Mouse (Mus musculus): Measurements from ENCODE around the gene Pigc. TPM values are rescaled to one million over a fixed set of nuclear protein-coding genes. Genes with fewer than 3 reads are reported as not detected.
A peak's percentile ranks its signal among the peaks of the same experiment; 100 is the strongest.

Pigc gene
- 32.2 and 36.0 TPM in 2 replicates for polyA plus RNA-seq (2014; fragmentation: Nextera tagmentation; extraction: Ambion mirVana)

DNA sequence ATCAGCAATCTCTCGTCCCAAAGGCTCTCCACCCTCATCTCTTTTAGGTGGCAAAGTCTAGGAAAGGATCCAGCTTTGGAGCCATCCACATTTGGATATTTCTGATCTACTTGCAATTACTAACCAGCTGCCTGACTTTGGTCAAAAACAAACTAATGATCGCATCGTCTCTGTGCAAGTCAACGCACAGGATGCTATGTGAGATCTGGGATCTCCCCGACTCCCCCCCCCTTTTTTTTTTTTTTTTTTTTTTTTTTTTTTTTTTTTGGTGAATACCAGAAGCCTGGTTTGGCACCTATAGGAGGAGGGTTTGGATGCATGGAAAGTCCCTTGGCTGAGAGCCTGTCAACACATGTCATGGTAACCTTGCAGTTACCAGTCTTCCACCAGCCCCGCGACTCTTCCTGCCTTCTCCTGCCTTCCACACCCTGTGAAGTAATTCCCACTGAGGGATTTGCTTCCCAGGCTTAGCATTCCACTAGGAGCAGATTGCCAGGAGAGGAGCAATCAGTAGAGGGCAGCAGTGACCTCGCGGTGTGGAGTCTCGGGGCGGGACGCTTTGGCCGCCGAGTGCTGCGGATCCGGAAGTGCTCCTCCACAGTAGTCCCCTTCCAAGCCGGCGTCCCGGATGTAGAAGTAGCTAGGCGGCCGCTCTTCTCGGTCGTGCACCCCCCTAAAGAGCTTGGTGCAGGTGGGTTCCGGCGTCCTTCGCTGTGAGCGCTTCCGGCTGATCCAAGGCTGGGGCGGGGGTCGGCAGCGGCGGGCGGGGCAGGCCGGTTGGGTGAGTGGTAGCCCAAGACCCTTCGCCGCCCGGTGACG is at the start of gene Pigc:
TSS of gene Pigc (plus strand) at position 598 of the 819 bp plus-strand sequence.
- DNase-seq (peak; percentile 97), ATAC-seq (ENCODE audit: low FRiP score, low TSS enrichment) (peak; percentile 99)
- no peaks in the 10 kb centered on the region for H3K36me3 ChIP-seq (ENCODE audit: control insufficient read depth, insufficient read depth, low read length)
- H3K4me2 ChIP-seq (ENCODE audit: low read length) = peak within 1 kb of the TSS; percentile 72
- H3K4me1 ChIP-seq (ENCODE audit: control insufficient read depth, insufficient read depth, low read length) = peaks cover 10% of the 10 kb centered on the region; the same call in 1 of the 2 replicates
- 4% methylated on average over 38 of the region's 38 CpGs for WGBS
- peak within 1 kb of the TSS; percentile 66 for H3K9ac ChIP-seq (replicated peaks; ENCODE audit: low read length)
- no peaks in the 10 kb centered on the region for H3K27me3 ChIP-seq (ENCODE audit: control insufficient read depth, insufficient read depth, low read length)
- H3K9me3 ChIP-seq (ENCODE audit: control insufficient read depth, low read length) = no peaks in the 10 kb centered on the region
- peak within 1 kb of the TSS; percentile 51 for H3K4me3 ChIP-seq (replicated peaks; ENCODE audit: low read depth, low read length)
- peak within 1 kb of the TSS; percentile 84 for H3K27ac ChIP-seq (replicated peaks; ENCODE audit: low read depth, low read length)

DNA sequence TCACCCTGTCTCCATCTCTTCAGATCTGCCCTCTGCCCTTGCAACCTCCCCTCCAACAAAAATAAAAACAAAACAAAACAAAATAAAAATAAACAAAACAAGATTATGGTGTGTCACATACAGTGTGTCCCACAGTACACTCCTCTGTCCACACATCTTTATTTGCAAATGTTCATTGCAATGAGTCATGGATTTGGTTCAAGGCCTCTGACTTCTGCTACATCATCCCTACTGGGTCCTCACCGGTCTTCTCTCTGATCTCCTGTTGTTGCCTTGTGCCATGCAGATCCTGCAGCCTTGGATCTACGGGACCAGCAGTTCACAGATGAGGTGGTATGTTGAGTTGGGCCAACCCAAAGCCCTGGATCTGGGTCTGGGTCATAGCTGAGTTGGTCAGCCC is 49.4 kb upstream of the Pigc start:
- no peak overlapping the region for H3K9ac ChIP-seq (replicated peaks; ENCODE audit: low read length)
- H3K4me2 ChIP-seq (ENCODE audit: low read length) = no peak overlapping the region
- H3K27me3 ChIP-seq (ENCODE audit: control insufficient read depth, insufficient read depth, low read length) = no peaks in the 10 kb centered on the region
- DNase-seq (no peak), ATAC-seq (ENCODE audit: low FRiP score, low TSS enrichment) (no peak)
- H3K4me1 ChIP-seq (ENCODE audit: control insufficient read depth, insufficient read depth, low read length) = no peaks in the 10 kb centered on the region
- H3K27ac ChIP-seq (replicated peaks; ENCODE audit: low read depth, low read length) = no peak overlapping the region
- WGBS = 94% methylated on average over 2 of the region's 2 CpGs
- H3K4me3 ChIP-seq (replicated peaks; ENCODE audit: low read depth, low read length) = no peak overlapping the region
- no peaks in the 10 kb centered on the region for H3K9me3 ChIP-seq (ENCODE audit: control insufficient read depth, low read length)
- no peaks in the 10 kb centered on the region for H3K36me3 ChIP-seq (ENCODE audit: control insufficient read depth, insufficient read depth, low read length)

DNA sequence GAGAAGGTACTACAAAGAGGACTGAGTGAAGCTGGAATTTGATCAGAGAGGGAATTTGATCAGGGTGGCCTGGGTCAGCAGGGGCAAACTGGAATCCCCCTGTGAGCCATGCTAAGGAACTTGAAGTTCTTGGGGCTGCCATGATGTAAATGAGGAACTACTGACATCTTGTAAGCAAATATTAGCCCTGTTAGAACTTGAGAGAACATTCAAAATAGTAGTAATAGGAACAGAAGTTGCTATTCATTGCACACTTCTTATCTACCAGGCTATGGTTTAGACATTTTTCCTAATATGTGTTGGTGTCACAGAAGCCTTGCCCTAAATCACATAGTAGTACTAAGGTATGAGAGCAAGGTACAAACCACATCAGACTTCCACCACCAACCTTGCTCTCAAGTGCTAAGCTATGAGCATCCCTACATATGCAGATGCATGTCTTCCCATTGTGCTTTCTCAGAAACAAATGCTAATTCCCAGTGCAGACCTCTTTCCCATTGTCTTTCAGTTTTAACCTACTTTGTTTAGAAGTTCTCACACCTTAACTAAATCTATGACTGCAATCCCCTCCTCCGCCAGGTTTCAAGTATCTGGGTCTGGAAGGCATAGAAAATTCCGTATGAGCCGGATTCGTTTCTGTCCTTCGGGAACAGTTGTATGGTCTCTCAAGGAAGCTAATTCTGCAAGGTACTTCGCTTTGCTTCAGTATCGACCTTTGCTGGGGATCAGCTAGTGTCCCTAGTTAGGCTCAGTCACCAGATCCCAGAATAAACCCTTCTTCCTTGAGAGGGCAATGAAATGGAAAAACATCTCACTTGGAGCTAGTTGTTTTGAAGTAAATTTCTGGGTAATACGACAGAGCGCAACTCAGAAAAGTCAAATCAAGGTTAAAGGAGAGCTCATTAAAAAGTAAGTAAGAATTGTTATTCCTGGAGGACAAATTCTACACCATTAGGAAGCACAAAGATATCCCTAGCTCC is 48.2 kb upstream of the Pigc start:
- Histone ChIP-seq H3K4me2 (ENCODE audit: low read length) (no peak overlapping the region), H3K36me3 (ENCODE audit: control insufficient read depth, insufficient read depth, low read length) (no peaks in the 10 kb centered on the region), H3K9me3 (ENCODE audit: control insufficient read depth, low read length) (no peaks in the 10 kb centered on the region), H3K27me3 (ENCODE audit: control insufficient read depth, insufficient read depth, low read length) (no peaks in the 10 kb centered on the region), H3K4me3 (replicated peaks; ENCODE audit: low read depth, low read length) (no peak overlapping the region), H3K4me1 (ENCODE audit: control insufficient read depth, insufficient read depth, low read length) (no peaks in the 10 kb centered on the region), H3K27ac (replicated peaks; ENCODE audit: low read depth, low read length) (no peak overlapping the region), H3K9ac (replicated peaks; ENCODE audit: low read length) (no peak overlapping the region)
- no peak for ATAC-seq (ENCODE audit: low FRiP score, low TSS enrichment)
- DNase-seq = no peak
- WGBS = 86% methylated on average over 9 of the region's 9 CpGs

DNA sequence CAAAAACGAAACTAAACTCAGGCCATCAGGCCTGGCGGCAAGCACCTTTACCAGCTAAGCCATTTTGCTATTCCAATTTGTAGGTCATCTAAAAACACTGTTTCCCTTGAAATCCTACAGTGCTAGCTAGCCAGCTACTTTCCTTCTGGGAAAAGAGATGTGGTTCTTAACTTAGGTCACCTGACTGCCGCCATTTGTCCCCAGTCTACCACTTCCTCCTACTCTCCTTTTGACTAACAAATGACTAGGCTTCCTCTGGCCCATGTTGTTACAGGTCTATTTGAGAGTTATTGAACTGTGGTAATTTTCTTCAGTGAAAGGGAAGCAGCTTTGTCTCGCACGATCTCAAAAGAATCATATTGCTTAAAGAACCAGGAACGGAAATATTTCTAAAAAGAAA is 47.1 kb upstream of the Pigc start:
- Histone ChIP-seq H3K4me1 (ENCODE audit: control insufficient read depth, insufficient read depth, low read length) (no peaks in the 10 kb centered on the region), H3K27me3 (ENCODE audit: control insufficient read depth, insufficient read depth, low read length) (no peaks in the 10 kb centered on the region), H3K9me3 (ENCODE audit: control insufficient read depth, low read length) (no peaks in the 10 kb centered on the region), H3K27ac (replicated peaks; ENCODE audit: low read depth, low read length) (no peak overlapping the region), H3K9ac (replicated peaks; ENCODE audit: low read length) (no peak overlapping the region), H3K4me2 (ENCODE audit: low read length) (no peak overlapping the region), H3K4me3 (replicated peaks; ENCODE audit: low read depth, low read length) (no peak overlapping the region), H3K36me3 (ENCODE audit: control insufficient read depth, insufficient read depth, low read length) (no peaks in the 10 kb centered on the region)
- DNase-seq (no peak), ATAC-seq (ENCODE audit: low FRiP score, low TSS enrichment) (no peak)
- WGBS = 82% methylated on average over 6 of the region's 6 CpGs

DNA sequence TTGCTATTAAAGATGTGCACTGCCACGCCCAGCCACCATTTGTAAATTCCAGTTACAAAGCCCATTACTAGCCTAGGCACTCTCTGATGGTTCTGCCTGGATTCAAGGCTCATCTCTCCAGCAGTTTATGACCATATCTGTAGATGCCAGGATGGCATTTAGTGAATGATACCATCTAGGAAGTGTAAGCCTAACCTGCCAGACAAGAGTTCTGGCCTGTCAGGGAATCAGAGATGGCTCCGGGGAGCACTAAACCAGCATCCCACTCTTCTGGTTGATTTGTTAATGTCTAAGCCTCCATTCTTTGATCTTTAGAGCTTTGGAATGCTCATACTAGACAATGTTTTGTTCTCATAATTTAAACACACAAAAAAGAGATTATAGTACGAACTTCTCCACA is 44.7 kb upstream of the Pigc start:
- ATAC-seq (ENCODE audit: low FRiP score, low TSS enrichment) = no peak
- H3K4me1 ChIP-seq (ENCODE audit: control insufficient read depth, insufficient read depth, low read length) = no peaks in the 10 kb centered on the region
- no peak overlapping the region for H3K4me2 ChIP-seq (ENCODE audit: low read length)
- H3K9me3 ChIP-seq (ENCODE audit: control insufficient read depth, low read length) = no peaks in the 10 kb centered on the region
- no peak overlapping the region for H3K4me3 ChIP-seq (replicated peaks; ENCODE audit: low read depth, low read length)
- H3K9ac ChIP-seq (replicated peaks; ENCODE audit: low read length) = no peak overlapping the region
- WGBS = 46% methylated on average over 3 of the region's 3 CpGs
- H3K36me3 ChIP-seq (ENCODE audit: control insufficient read depth, insufficient read depth, low read length) = no peaks in the 10 kb centered on the region
- no peaks in the 10 kb centered on the region for H3K27me3 ChIP-seq (ENCODE audit: control insufficient read depth, insufficient read depth, low read length)
- no peak for DNase-seq
- H3K27ac ChIP-seq (replicated peaks; ENCODE audit: low read depth, low read length) = no peak overlapping the region

DNA sequence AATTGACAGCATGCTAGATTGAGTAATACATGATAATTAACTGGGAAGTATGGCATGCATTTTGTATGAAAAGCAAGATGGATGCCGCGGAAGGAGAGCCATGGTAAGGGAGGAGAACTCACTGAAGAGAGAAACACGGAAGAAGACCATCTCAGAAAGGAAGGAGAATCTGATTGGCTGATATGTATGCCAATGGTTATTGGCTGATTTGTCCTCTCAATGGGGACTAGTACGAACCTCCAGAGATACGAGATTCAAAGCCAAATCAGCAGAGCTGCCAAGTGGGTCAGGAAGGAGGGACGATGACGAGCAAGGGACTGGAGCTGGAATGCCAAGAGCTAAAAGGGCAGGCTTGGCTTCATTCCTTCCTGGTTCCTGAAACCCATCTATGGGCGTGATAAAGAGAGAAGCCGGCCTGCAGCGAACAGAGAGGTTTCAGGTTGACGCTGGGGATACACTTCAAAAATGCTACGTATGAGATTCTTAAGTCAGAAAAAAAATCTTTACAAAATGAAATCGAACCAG is 43.6 kb upstream of the Pigc start:
- H3K4me1 ChIP-seq (ENCODE audit: control insufficient read depth, insufficient read depth, low read length) = no peaks in the 10 kb centered on the region
- H3K9me3 ChIP-seq (ENCODE audit: control insufficient read depth, low read length) = no peaks in the 10 kb centered on the region
- no peak overlapping the region for H3K4me2 ChIP-seq (ENCODE audit: low read length)
- no peaks in the 10 kb centered on the region for H3K36me3 ChIP-seq (ENCODE audit: control insufficient read depth, insufficient read depth, low read length)
- H3K27ac ChIP-seq (replicated peaks; ENCODE audit: low read depth, low read length) = no peak overlapping the region
- DNase-seq (no peak), ATAC-seq (ENCODE audit: low FRiP score, low TSS enrichment) (no peak)
- H3K9ac ChIP-seq (replicated peaks; ENCODE audit: low read length) = no peak overlapping the region
- no peak overlapping the region for H3K4me3 ChIP-seq (replicated peaks; ENCODE audit: low read depth, low read length)
- H3K27me3 ChIP-seq (ENCODE audit: control insufficient read depth, insufficient read depth, low read length) = no peaks in the 10 kb centered on the region
- WGBS = 88% methylated on average over 13 of the region's 13 CpGs

DNA sequence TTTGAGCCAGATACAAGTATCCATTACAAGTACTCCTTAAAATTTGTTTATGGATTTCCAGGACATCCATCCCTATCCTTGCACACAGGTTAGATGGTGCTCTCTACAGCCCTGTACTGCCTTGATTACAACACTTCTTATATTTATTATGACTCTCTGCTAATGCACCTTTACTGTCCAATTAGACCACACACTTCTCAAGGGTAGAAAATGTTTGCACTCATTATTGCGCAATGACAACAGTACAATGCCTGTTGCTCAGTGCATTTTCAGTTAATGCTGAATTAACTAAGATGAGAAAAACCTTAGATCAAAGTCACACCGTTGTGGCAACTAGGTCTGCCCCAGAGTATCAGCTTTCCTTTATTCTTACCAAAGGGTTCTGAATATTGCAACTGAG is 41.0 kb upstream of the Pigc start:
- Histone ChIP-seq H3K36me3 (ENCODE audit: control insufficient read depth, insufficient read depth, low read length) (no peaks in the 10 kb centered on the region), H3K27ac (replicated peaks; ENCODE audit: low read depth, low read length) (no peak overlapping the region), H3K4me2 (ENCODE audit: low read length) (no peak overlapping the region), H3K9me3 (ENCODE audit: control insufficient read depth, low read length) (no peaks in the 10 kb centered on the region), H3K4me1 (ENCODE audit: control insufficient read depth, insufficient read depth, low read length) (no peaks in the 10 kb centered on the region), H3K9ac (replicated peaks; ENCODE audit: low read length) (no peak overlapping the region), H3K27me3 (ENCODE audit: control insufficient read depth, insufficient read depth, low read length) (no peaks in the 10 kb centered on the region), H3K4me3 (replicated peaks; ENCODE audit: low read depth, low read length) (no peak overlapping the region)
- ATAC-seq (ENCODE audit: low FRiP score, low TSS enrichment) = no peak
- WGBS = 85% methylated on average over 2 of the region's 2 CpGs
- no peak for DNase-seq

DNA sequence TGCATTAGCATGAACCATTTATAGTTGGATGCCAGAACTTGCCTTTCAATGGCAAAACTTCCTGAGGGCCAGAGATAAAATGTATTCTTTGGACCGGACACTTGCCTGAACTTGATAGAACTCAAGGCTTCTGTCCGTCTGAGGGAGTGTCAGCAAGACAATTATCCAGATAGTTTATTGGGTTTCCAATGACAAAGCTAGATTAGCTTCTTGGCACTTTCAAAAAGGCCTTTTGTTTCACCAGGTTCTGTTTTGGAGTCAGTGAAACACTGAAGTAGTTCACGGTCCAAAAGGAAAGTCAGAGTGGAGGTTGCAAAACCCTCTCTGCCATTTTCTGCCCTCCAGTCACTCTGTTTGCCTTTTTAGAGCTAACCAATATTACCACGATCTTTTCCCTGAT is 37.7 kb upstream of the Pigc start:
- DNase-seq (no peak), ATAC-seq (ENCODE audit: low FRiP score, low TSS enrichment) (no peak)
- no peaks in the 10 kb centered on the region for H3K9me3 ChIP-seq (ENCODE audit: control insufficient read depth, low read length)
- no peak overlapping the region for H3K4me3 ChIP-seq (replicated peaks; ENCODE audit: low read depth, low read length)
- no peaks in the 10 kb centered on the region for H3K4me1 ChIP-seq (ENCODE audit: control insufficient read depth, insufficient read depth, low read length)
- WGBS = 77% methylated on average over 4 of the region's 4 CpGs
- H3K9ac ChIP-seq (replicated peaks; ENCODE audit: low read length) = no peak overlapping the region
- no peaks in the 10 kb centered on the region for H3K36me3 ChIP-seq (ENCODE audit: control insufficient read depth, insufficient read depth, low read length)
- H3K27me3 ChIP-seq (ENCODE audit: control insufficient read depth, insufficient read depth, low read length) = no peaks in the 10 kb centered on the region
- no peak overlapping the region for H3K27ac ChIP-seq (replicated peaks; ENCODE audit: low read depth, low read length)
- no peak overlapping the region for H3K4me2 ChIP-seq (ENCODE audit: low read length)

Data from midbrain, embryonic 14.5 days (tissue).